Mouse (Mus musculus) myocyte (in vitro differentiated cells): ENCODE data around the gene Itga6. TPM values are rescaled to one million over a fixed set of nuclear protein-coding genes. Genes with fewer than 3 reads are reported as not detected.

Source experiments
- H3K27me3 ChIP-seq: one replicate; pipeline ENCODE4 v1.6.1; 2011; ENCODE audit not compliant: control insufficient read depth, insufficient read depth, insufficient read length
- H3K36me3 ChIP-seq: one replicate; pipeline ENCODE4 v1.6.1; 2011; ENCODE audit not compliant: control insufficient read depth, insufficient read depth
- H3K4me2 ChIP-seq: one replicate; pipeline ENCODE4 v1.6.1; 2011; ENCODE audit warnings: low read depth, control low read depth
- H3K4me3 ChIP-seq: one replicate; pipeline ENCODE4 v1.5.1; 2011; ENCODE audit warnings: mild to moderate bottlenecking, control low read depth, moderate library complexity
- H3K79me2 ChIP-seq: one replicate; pipeline ENCODE4 v1.6.1; 2011; ENCODE audit not compliant: control insufficient read depth, insufficient read depth
- H3ac ChIP-seq: one replicate; pipeline ENCODE4 v1.6.1; 2011; ENCODE audit not compliant: control insufficient read depth, insufficient read length
- CEBPB ChIP-seq: IDR thresholded peaks from 2 replicates; pipeline ENCODE4 v1.6.1; 2011; ENCODE audit warnings: mild to moderate bottlenecking, moderate library complexity; ENCODE audit not compliant: poor library complexity, insufficient read depth, severe bottlenecking
- E2F4 ChIP-seq: IDR thresholded peaks from one replicate; pipeline ENCODE4 v1.6.1; 2011; ENCODE audit warnings: mild to moderate bottlenecking, control low read depth, moderate library complexity; ENCODE audit not compliant: insufficient read depth
- MAX ChIP-seq: IDR thresholded peaks from one replicate; pipeline ENCODE4 v1.6.1; 2011; ENCODE audit warnings: low read depth, mild to moderate bottlenecking, control low read depth
- MYOD1 ChIP-seq, 3 experiments: IDR thresholded peaks; one replicate each; pipeline ENCODE4 v1.6.1; 2011; ENCODE audit warnings: control low read depth in 2 of 3, low read depth in 2 of 3, mild to moderate bottlenecking in 2 of 3, moderate library complexity in 1 of 3; ENCODE audit not compliant: insufficient read length in 2 of 3, control insufficient read depth in 1 of 3
- MYOG ChIP-seq, 3 experiments: IDR thresholded peaks; one replicate each; pipeline ENCODE4 v1.6.1; 2011; ENCODE audit warnings: control low read depth in 2 of 3, low read depth in 2 of 3, mild to moderate bottlenecking in 2 of 3; ENCODE audit not compliant: insufficient read length in 2 of 3, control insufficient read depth in 1 of 3, insufficient read depth in 1 of 3
- POLR2A ChIP-seq: IDR thresholded peaks from one replicate; pipeline ENCODE4 v1.6.1; 2011; ENCODE audit warnings: low read depth, mild to moderate bottlenecking, control low read depth, moderate library complexity; ENCODE audit not compliant: insufficient read length
- POLR2AphosphoS2 ChIP-seq: IDR thresholded peaks from one replicate; pipeline ENCODE4 v1.6.1; 2011; ENCODE audit warnings: low read depth, control low read depth; ENCODE audit not compliant: insufficient read length
- REST ChIP-seq: IDR thresholded peaks from one replicate; pipeline ENCODE4 v1.6.1; 2011; ENCODE audit warnings: mild to moderate bottlenecking, control low read depth, moderate library complexity; ENCODE audit not compliant: insufficient read depth, insufficient read length
- SRF ChIP-seq: IDR thresholded peaks from one replicate; pipeline ENCODE4 v1.6.1; 2011; ENCODE audit warnings: low read depth; ENCODE audit not compliant: control insufficient read depth, insufficient read length
- TCF12 ChIP-seq: IDR thresholded peaks from one replicate; pipeline ENCODE4 v1.6.1; 2011; ENCODE audit warnings: mild to moderate bottlenecking, control low read depth; ENCODE audit not compliant: poor library complexity, insufficient read depth, severe bottlenecking
- TCF3 ChIP-seq: IDR thresholded peaks from one replicate; pipeline ENCODE4 v1.6.1; 2011; ENCODE audit warnings: low read depth, control low read depth; ENCODE audit not compliant: insufficient read length
- USF1 ChIP-seq: IDR thresholded peaks from one replicate; pipeline ENCODE4 v1.6.1; 2011; ENCODE audit warnings: low read depth, mild to moderate bottlenecking, control low read depth, moderate library complexity
- polyA plus RNA-seq: library from polyadenylated mRNA; unstranded; fragments of >200 nt; fragmentation: generic; extraction: Trizol; gene quantifications from one replicate; pipeline ENCODE4 v1.2.1, GENCODE M21; 2012; ENCODE audit warnings: missing spikeins

Itga6 gene
- polyA plus RNA-seq, 1 experiment, result 50.4 TPM

DNA sequence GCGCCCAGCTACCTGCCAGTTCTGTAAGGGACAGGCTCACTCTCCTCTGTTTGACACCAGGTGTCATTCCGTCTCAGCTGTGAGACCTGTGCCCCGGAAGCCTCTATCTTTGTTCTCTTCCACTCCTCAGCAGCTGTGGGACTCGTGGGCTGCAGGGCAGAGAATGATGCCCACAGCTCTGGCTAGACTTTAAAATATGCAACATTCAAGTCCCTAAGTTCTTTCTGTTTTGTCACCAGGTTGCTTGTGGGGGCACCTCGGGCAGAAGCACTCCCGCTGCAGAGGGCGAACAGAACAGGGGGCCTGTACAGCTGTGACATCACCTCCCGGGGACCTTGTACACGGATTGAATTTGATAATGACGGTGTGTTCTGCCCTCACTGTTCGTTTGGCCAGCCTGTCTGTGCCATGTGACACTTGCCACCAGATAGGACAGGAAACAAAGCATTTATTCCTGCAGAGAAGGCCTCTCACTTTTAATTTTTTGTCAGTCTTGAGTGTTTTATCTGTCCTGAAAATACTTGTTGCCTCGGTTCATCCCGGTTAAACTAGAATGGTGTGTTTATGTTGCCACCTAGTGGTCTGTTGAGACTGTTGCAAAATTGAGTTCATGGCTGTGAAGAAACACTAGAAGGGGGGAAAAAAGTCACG lies 71.1 kb downstream of the Itga6 start:
- no peak overlapping the region for H3K4me2 ChIP-seq
- no peak overlapping the region for H3ac ChIP-seq
- peaks cover 22% of the 10 kb centered on the region for H3K36me3 ChIP-seq
- no peak overlapping the region for H3K4me3 ChIP-seq
- H3K79me2 ChIP-seq, result no peaks in the 10 kb centered on the region
- no peaks in the 10 kb centered on the region for H3K27me3 ChIP-seq
- TF ChIP-seq E2F4, result no peak
- no peak for TF ChIP-seq POLR2AphosphoS2
- TF ChIP-seq MYOD1 (IDR thresholded peaks at IDR 0.05; ENCODE audit: control insufficient read depth in 1 of 3, insufficient read length in 2 of 3, low read depth in 2 of 3), result no peak
- TF ChIP-seq SRF, result no peak
- TF ChIP-seq MYOG (IDR thresholded peaks at IDR 0.05; ENCODE audit: control insufficient read depth in 1 of 3, insufficient read depth in 1 of 3, insufficient read length in 2 of 3, low read depth in 2 of 3), result no peak
- TF ChIP-seq POLR2A, result no peak
- no peak for TF ChIP-seq TCF3

DNA sequence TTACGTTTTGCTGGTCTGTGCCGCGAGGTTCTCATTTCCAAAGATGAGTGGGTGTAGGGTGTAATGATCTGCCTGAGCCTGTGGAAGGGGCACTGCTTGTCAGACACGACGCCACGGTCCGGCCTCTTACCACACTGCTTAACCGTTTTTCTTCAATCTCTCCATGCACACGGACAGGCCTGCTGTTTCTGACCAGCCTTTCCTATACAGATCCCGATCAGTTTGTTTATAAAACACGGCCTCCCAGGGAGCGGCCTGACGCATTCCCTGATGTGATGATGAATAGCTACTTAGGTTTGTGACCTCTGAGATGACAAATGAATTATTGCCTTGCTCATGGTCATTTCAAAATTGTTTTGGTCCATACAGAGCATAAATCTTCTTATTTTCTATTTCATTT lies 78.7 kb downstream of the Itga6 start:
- no peaks in the 10 kb centered on the region for H3K79me2 ChIP-seq
- H3K4me3 ChIP-seq, result no peak overlapping the region
- H3ac ChIP-seq, result no peak overlapping the region
- peaks cover 56% of the 10 kb centered on the region for H3K36me3 ChIP-seq
- H3K4me2 ChIP-seq, result no peak overlapping the region
- TF ChIP-seq E2F4 (no peak), TCF3 (no peak), MAX (no peak), MYOG (IDR thresholded peaks at IDR 0.05; ENCODE audit: control insufficient read depth in 1 of 3, insufficient read depth in 1 of 3, insufficient read length in 2 of 3, low read depth in 2 of 3) (no peak), POLR2A (no peak), SRF (no peak), MYOD1 (IDR thresholded peaks at IDR 0.05; ENCODE audit: control insufficient read depth in 1 of 3, insufficient read length in 2 of 3, low read depth in 2 of 3) (no peak), TCF12 (no peak), USF1 (no peak), POLR2AphosphoS2 (no peak), REST (no peak), CEBPB (no peak)
- no peaks in the 10 kb centered on the region for H3K27me3 ChIP-seq

DNA sequence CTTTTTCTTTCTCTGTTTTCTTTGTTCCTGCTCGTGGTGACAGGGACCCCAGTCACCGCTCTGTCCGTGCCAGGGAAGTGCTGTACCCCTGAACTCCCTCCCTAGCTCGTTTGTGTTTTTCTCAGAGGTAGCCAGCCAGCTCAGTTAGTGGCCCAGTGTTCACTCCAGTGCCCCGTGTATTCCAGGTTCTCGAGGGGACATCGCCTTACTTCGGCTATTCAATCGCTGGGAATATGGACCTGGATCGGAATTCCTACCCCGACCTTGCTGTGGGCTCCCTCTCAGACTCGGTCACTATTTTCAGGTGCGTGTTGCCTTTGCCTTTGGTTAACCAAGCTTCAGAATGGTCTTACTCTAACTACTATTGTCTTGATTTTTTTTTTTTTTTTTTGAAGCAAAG lies 82.3 kb downstream of the Itga6 start:
- TF ChIP-seq USF1 (no peak), POLR2AphosphoS2 (no peak), CEBPB (no peak), E2F4 (no peak), TCF12 (no peak), MYOD1 (IDR thresholded peaks at IDR 0.05; ENCODE audit: control insufficient read depth in 1 of 3, insufficient read length in 2 of 3, low read depth in 2 of 3) (no peak), MYOG (IDR thresholded peaks at IDR 0.05; ENCODE audit: control insufficient read depth in 1 of 3, insufficient read depth in 1 of 3, insufficient read length in 2 of 3, low read depth in 2 of 3) (no peak), REST (no peak), POLR2A (no peak), TCF3 (no peak), SRF (no peak), MAX (no peak)
- Histone ChIP-seq H3K4me2 (no peak overlapping the region), H3K79me2 (no peaks in the 10 kb centered on the region), H3K36me3 (peaks cover 49% of the 10 kb centered on the region), H3K27me3 (no peaks in the 10 kb centered on the region), H3K4me3 (no peak overlapping the region), H3ac (no peak overlapping the region)

DNA sequence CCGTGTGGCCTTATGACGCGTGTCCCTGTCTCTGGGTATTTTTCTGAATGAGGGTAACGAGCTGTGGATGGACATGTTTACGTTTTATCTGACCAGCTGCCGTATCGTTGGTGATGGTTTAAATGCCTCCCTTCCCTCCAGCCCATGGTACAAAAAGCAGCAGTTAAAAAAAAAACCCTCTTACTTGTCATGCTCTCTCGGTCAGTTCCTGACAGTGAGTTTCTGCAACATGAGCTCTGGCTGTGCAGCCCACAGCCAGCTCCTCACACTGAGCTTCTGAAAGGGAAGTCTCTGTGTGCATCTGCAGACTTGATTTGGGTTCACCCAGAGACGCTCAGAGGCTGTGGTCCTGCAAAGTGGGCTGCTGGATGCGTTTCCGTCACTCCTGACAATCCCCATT lies 83.5 kb downstream of the Itga6 start:
- Histone ChIP-seq H3ac (no peak overlapping the region), H3K36me3 (peaks cover 48% of the 10 kb centered on the region), H3K27me3 (no peaks in the 10 kb centered on the region), H3K4me3 (no peak overlapping the region), H3K4me2 (no peak overlapping the region), H3K79me2 (no peaks in the 10 kb centered on the region)
- TF ChIP-seq TCF3 (no peak), REST (no peak), MAX (no peak), SRF (no peak), CEBPB (no peak), TCF12 (no peak), POLR2A (no peak)

DNA sequence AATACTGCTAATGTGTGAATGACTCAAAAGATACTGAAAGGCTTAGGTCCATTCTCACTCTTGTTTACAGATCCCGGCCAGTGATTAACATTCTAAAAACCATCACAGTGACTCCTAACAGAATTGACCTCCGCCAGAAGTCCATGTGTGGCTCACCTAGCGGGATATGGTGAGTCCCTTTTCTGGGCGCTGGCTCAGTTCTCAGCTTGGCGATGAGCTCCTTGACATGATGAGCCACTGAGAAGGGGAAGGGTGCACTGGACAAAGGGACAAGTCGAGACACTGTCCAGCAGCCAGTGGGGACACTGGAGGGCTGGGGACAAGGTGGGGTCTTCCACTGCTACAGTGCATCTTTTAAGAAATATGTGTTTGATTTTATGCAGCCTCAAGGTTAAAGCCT lies 88.2 kb downstream of the Itga6 start:
- no peaks in the 10 kb centered on the region for H3K27me3 ChIP-seq
- H3K36me3 ChIP-seq, result peaks cover 41% of the 10 kb centered on the region
- TF ChIP-seq TCF12 (no peak), CEBPB (no peak), E2F4 (no peak), USF1 (no peak), MAX (no peak), MYOG (IDR thresholded peaks at IDR 0.05; ENCODE audit: control insufficient read depth in 1 of 3, insufficient read depth in 1 of 3, insufficient read length in 2 of 3, low read depth in 2 of 3) (no peak), SRF (no peak), REST (no peak), MYOD1 (IDR thresholded peaks at IDR 0.05; ENCODE audit: control insufficient read depth in 1 of 3, insufficient read length in 2 of 3, low read depth in 2 of 3) (no peak), TCF3 (no peak), POLR2AphosphoS2 (no peak), POLR2A (no peak)

More for the DNA sequence above, 88.2 kb downstream of the Itga6 start:
- Histone ChIP-seq H3K79me2 (no peaks in the 10 kb centered on the region), H3ac (no peak overlapping the region), H3K4me2 (no peak overlapping the region), H3K4me3 (no peak overlapping the region)
